Mouse (Mus musculus) urinary bladder, postnatal 0 days (tissue): ENCODE measurements around the gene Eif3b. TPM values are rescaled to one million over a fixed set of nuclear protein-coding genes. Genes with fewer than 3 reads are reported as not detected.

Experiments used
- microRNA-seq: library from miRNA; unstranded; fragments of <30 nt; microRNA quantifications from one replicate; pipeline ENCODE4, GENCODE M21; 2016
- polyA plus RNA-seq: library from polyadenylated mRNA; unstranded; fragments of >200 nt; fragmentation: Nextera tagmentation; extraction: Ambion mirVana; gene quantifications from 2 replicates; pipeline ENCODE4 v1.2.1, GENCODE M21; 2015

Gene Eif3b
- polyA plus RNA-seq = 59.5 and 66.4 TPM in 2 replicates

DNA sequence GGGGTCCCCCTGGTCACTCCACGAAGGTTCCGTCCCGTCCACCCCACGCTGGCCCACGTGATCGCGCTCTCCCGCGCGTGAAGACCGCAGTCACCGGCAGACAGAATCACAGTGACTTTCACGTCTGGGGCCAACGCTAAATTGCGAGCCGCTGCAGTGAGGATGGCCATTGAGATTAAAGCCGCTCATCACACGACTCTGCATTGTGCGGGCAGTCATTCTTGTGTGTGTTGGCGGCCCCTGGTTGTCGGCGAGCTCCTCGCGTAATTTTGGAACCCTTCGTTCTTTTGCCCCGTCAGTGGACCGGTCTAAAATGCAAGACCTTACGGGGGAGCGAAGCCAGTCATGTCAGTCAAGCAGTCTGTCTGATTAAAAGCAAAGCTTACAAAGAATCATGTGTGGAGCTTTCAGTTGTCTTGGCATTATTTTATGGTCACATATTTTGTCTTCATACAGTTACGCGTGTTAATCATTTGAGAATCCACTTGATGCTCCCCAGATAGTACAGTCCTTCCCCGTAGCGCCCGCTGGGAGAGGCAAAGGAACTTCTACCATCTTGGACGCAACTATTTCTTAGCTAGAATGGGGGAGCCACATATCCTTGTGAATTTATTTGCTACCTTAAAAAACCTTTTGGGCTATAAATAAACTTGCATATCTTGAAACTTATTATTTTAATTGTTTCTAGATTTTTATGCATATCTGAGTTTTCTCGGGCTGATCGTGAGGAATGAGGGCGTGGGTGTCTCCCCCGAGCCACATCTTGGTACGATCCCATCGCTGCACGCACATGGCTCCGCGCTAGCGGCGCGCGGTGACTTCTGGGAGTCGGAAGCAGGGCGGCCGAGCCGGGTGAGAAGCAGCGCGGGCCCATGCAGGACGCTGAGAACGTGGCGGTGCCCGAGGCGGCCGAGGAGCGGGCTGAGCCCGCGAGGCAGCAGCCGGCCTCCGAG is at the start of gene Eif3b:
Gene Eif3b (plus strand): TSS at position 840 of the 953 bp plus-strand sequence.

DNA sequence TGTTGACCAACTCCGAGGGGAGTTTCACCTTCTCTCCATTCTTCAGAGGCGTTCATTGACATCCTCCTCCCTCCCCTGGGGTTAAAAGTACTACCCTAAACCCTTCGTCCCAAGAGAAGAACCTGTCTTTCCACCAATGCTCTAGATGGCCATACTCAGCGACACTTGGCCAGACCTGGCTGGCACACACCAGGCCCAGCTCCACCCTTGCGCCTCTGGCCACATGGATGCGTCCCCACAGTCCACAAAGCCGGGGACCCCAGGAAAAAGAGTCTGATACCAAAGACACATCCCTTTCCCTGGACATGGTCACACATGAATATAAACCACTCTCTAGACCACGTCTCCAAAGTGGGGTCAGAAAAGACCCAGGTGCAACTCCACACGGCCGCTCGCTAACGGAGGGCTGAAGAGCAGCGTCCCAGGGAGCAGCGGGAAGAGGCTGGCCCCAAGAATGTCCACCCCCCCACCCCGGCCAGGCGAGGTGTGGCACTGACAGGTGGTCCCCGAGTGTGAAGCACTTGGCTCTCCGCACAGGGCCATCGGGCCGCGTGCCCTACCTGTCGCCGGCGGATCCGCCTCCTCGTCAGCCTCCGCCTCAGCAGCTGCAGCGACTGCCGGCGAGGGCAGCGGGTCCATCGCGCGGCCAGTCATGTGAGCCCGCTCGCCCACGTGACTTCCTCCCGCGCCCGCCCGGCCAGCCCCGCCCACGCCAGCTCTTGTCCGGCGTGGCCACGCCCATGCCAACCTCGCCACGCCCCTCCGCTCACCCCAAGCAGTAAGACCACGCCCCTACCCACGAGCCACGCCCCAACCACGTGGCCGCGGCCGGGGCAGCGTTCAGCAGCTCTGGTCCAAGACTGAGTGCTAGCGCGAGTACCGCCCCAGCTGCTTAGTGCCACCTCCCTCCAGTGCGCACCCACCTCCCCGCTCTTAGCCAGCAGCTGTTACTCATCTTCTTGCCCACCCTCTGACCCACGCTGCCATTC is 30.2 kb upstream of the Eif3b start, which contains the start of gene Snx8:
Gene Snx8 (minus strand): TSS at position 675 of the 989 bp plus-strand sequence.

DNA sequence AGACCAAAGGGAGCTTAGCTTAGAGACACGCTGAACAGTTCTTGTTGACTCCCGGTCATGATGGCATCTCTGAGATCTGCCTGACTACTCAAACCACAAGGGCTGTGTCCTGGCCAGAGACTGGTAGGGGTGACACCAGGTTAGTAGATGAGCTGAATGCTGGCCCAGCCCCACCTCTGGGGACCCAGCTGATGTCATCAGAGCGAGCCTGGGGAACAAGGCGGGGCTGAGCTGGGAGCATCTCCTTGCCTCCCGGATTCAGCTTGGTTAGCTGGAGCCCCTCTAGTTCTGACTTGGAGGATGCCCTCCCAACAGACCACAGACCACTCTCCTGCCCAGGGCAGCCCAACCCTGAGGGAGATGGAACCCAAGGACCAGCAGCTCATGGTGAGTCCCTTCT is 26.2 kb downstream of the Eif3b start, which contains the start of gene Gm4869:
Gene Gm4869 (plus strand): TSS at position 301 of the 400 bp plus-strand sequence.

Small RNA genes within 50 kb of the gene (microRNA-seq; reads per million reads assigned to microRNA genes)
- not detected for gene Mir7038

Other genes with a start within 250 kb of the Eif3b start
- 18.2 and 19.7 TPM in 2 replicates for gene Mad1l1, start 97.8 kb upstream of the Eif3b start, polyA plus RNA-seq
- 21.4 and 23.1 TPM in 2 replicates for gene Nudt1, start 97.7 kb upstream of the Eif3b start, polyA plus RNA-seq
- 7.9 and 9.5 TPM in 2 replicates for gene Mrm2, start 87.4 kb upstream of the Eif3b start, polyA plus RNA-seq
- 17.4 and 19.2 TPM in 2 replicates for gene Snx8, start 30.1 kb upstream of the Eif3b start, polyA plus RNA-seq
- gene Gm4869, start 26.3 kb downstream of the Eif3b start, polyA plus RNA-seq = 0.18 and 0.21 TPM in 2 replicates
- gene Chst12, start 86.2 kb downstream of the Eif3b start, polyA plus RNA-seq = 88.0 and 102 TPM in 2 replicates
- gene Grifin, start 145.7 kb downstream of the Eif3b start, polyA plus RNA-seq = not detected in 2 replicates
- gene Lfng, start 188.0 kb downstream of the Eif3b start, polyA plus RNA-seq = 12.0 and 13.2 TPM in 2 replicates
- gene Ttyh3, start 229.7 kb downstream of the Eif3b start, polyA plus RNA-seq = 9.3 and 10.2 TPM in 2 replicates